Mouse (Mus musculus) spleen, postnatal 14 days (tissue): ENCODE data around the gene Washc4.

ENCODE experiments used
- DNase-seq, 2 experiments: peaks; one replicate each; pipeline ENCODE4 v3.0.0; 2021 to 2022; ENCODE audit warnings: low spot score in 2 of 2

Washc4 gene

DNA sequence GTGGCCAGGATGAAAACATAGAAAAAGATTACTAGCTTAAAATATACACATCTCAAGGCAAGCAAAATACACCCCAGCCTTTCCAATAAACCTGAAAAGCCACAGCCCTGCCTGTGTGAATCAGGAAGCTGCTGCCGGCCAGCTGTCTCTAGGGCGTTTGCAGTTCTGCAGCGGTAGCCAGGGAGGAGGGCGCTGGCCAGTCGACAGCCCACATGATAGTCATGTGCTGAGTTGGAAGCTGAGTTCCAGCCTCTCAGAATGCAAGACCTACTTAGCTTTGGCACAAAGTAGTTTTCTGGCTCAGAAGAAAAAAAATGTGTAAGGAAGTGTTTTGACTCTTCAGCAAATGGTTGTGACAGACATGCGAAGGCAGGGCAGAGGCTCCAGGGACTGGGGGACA, 93.7 kb downstream of the Washc4 start:
- no peak for DNase-seq

GRCm38 (mm10) chr10:83639881-83640386, 96.4 kb downstream of the Washc4 start:
- DNase-seq: no peak

GRCm38 (mm10) chr10:83641641-83642040, 98.1 kb downstream of the Washc4 start:
- no peak for DNase-seq

GRCm38 (mm10) chr10:83644167-83644566, 100.6 kb downstream of the Washc4 start:
- DNase-seq: no peak

- no peak for DNase-seq
Observed at GRCm38 (mm10) chr10:83644865-83645715, 101.5 kb downstream of the Washc4 start.

DNA sequence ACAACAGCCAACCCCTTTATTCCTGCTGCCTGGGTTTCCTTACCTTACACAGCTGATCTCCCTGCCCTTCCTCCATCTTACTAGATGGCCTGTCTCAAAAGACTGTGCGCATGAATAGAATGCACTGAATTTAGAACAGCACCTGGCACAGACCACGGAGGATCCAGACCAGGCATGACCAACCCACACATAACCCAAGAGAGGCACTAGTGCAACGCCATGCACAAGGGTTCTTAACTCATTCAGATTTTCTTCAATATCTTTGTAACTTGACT, 102.1 kb downstream of the Washc4 start:
- no peak for DNase-seq
